Mouse (Mus musculus) erythroid progenitor cell, adult 5-6 weeks (primary cell): ENCODE results near the gene Tpcn2. TPM values are rescaled to one million over a fixed set of nuclear protein-coding genes. Genes with fewer than 3 reads are reported as not detected.

Experiments
- ATAC-seq: replicated peaks from 2 replicates; pipeline ENCODE4 v1.8.0; 2016; ENCODE audit warnings: moderate number of reproducible peaks, mild to moderate bottlenecking, moderate TSS enrichment, inconsistent platforms; ENCODE audit not compliant: poor library complexity, low FRiP score, severe bottlenecking
- total RNA-seq, 2 experiments: library from RNA; stranded (forward) in 1 of 2; stranded (reverse) in 1 of 2; fragments of 150-400 nt in 1 of 2; fragments of 186-747, 209-891 nt in 1 of 2; gene quantifications; 2 replicates each; pipeline versions ENCODE4 v1.2.3 to v1.2.4; 2015 to 2017; ENCODE audit warnings: low replicate concordance in 2 of 2

The Tpcn2 gene
- total RNA-seq, 2 experiments from 2014 or later = 3.2 to 8.0 TPM

GRCm38 (mm10) chr7:145181376-145182034 lies 102.3 kb downstream of the Tpcn2 start:
- no peak for ATAC-seq

GRCm38 (mm10) chr7:145179691-145180091 lies 104.1 kb downstream of the Tpcn2 start:
- ATAC-seq = no peak

GRCm38 (mm10) chr7:145176750-145177589 lies 106.8 kb downstream of the Tpcn2 start:
- no peak for ATAC-seq

- no peak for ATAC-seq
These were observed 110.2 kb downstream of the Tpcn2 start for GRCm38 (mm10) chr7:145173563-145173962.

GRCm38 (mm10) chr7:145173116-145173515 lies 110.7 kb downstream of the Tpcn2 start:
- ATAC-seq = no peak

GRCm38 (mm10) chr7:145169703-145170102 lies 114.1 kb downstream of the Tpcn2 start:
- no peak for ATAC-seq

GRCm38 (mm10) chr7:145159283-145160240 lies 124.2 kb downstream of the Tpcn2 start:
- no peak for ATAC-seq

- ATAC-seq = no peak
These were observed 128.1 kb downstream of the Tpcn2 start for GRCm38 (mm10) chr7:145155666-145156065.

GRCm38 (mm10) chr7:145154066-145154465 lies 129.7 kb downstream of the Tpcn2 start:
- ATAC-seq = no peak

- no peak for ATAC-seq
These were observed 132.0 kb downstream of the Tpcn2 start for GRCm38 (mm10) chr7:145151845-145152244.

GRCm38 (mm10) chr7:145148902-145149301 lies 134.9 kb downstream of the Tpcn2 start:
- no peak for ATAC-seq

- no peak for ATAC-seq
These were observed 135.7 kb downstream of the Tpcn2 start for GRCm38 (mm10) chr7:145147973-145148698.

GRCm38 (mm10) chr7:145146252-145146930 lies 137.4 kb downstream of the Tpcn2 start:
- no peak for ATAC-seq

GRCm38 (mm10) chr7:145143502-145144070 lies 140.2 kb downstream of the Tpcn2 start:
- no peak for ATAC-seq

- ATAC-seq = no peak
These were observed 143.2 kb downstream of the Tpcn2 start for GRCm38 (mm10) chr7:145140656-145141055.

- ATAC-seq = no peak
These were observed 144.2 kb downstream of the Tpcn2 start for GRCm38 (mm10) chr7:145139576-145139975.

GRCm38 (mm10) chr7:145139100-145139499 lies 144.7 kb downstream of the Tpcn2 start:
- no peak for ATAC-seq

- ATAC-seq = no peak
These were observed 145.9 kb downstream of the Tpcn2 start for GRCm38 (mm10) chr7:145137871-145138270.

- ATAC-seq = no peak
These were observed 147.0 kb downstream of the Tpcn2 start for GRCm38 (mm10) chr7:145136831-145137230.
